Mouse (Mus musculus): ENCODE data around the gene Opn5. TPM values are rescaled to one million over a fixed set of nuclear protein-coding genes. Genes with fewer than 3 reads are reported as not detected.

The Opn5 gene
- total RNA-seq, 2 experiments from 2014 or later: not detected

Other genes starting within 250 kb of the Opn5 start
- gene Adgrf4, start 80.9 kb upstream of the Opn5 start, total RNA-seq (2021): under 1 TPM; 0.14 to 0.20 TPM
- gene Adgrf2, start 130.8 kb upstream of the Opn5 start, total RNA-seq (2021): under 1 TPM; 0.17 to 0.22 TPM